ENCODE assay signal across 31 mouse cellular contexts in the genomic region with DNA sequence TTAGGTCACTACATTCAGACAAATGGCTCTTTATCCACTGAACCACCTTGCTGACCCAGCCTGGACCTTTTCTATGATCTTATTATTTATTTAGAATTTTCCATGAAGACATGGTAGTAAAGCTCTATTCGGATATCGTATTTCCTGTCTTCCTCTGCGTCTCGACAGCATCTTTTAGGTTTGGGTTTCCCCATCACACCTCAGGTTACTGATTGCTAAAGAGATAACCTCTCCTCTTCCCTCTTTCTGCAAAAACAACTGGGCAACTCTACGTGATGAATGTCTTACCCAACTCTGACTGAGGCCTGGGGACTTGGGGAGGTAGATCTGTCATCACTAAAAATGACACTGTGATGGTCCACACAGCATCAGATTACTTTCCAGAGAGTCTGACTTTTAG.
A peak's percentile ranks its signal among the peaks of the same experiment; 100 is the strongest.
DNase-seq lines count a peak whose midpoint lies in the region; ATAC-seq lines count a peak whose summit lies in the region.
"Had no signal": no experiment of that assay in that cellular context is flagged by ENCODE, and none has a peak within 500 bp of the region (broad histone marks: within the 10 kb centered on the region; RNA-seq: fewer than 3 reads in every experiment).

No protein-coding gene starts in this region.

- H3K4me3 ChIP-seq in midbrain, embryonic 14.5 days (replicated peaks; ENCODE audit: low read depth, low read length): no peak overlapping the region
- H3K4me3 ChIP-seq in midbrain, embryonic 15.5 days: no peak overlapping the region
- H3K4me3 ChIP-seq in forebrain, embryonic 15.5 days: no peak overlapping the region
- H3K4me3 ChIP-seq: embryonic facial prominence, embryonic 13.5 days; heart, embryonic 13.5 days; intestine, embryonic 15.5 days; limb, embryonic 10.5 days; limb, embryonic 15.5 days; neural tube, embryonic 12.5 days had no signal

- H3K9me3 ChIP-seq in midbrain, embryonic 14.5 days (ENCODE audit: control insufficient read depth, low read length): no peaks in the 10 kb centered on the region
- no peaks in the 10 kb centered on the region for H3K9me3 ChIP-seq in midbrain, embryonic 15.5 days
- H3K9me3 ChIP-seq in forebrain, embryonic 15.5 days: no peaks in the 10 kb centered on the region
- H3K9me3 ChIP-seq: embryonic facial prominence, embryonic 13.5 days; G1E; heart, embryonic 13.5 days; intestine, embryonic 15.5 days; limb, embryonic 10.5 days; limb, embryonic 15.5 days; neural tube, embryonic 12.5 days had no signal

- H3K27me3 ChIP-seq in midbrain, embryonic 14.5 days (ENCODE audit: control insufficient read depth, insufficient read depth, low read length): no peaks in the 10 kb centered on the region
- H3K27me3 ChIP-seq in midbrain, embryonic 15.5 days (replicated peaks): no peaks in the 10 kb centered on the region; the same call in 1 of the 2 replicates
- no peaks in the 10 kb centered on the region for H3K27me3 ChIP-seq in forebrain, embryonic 15.5 days
- H3K27me3 ChIP-seq: heart, embryonic 13.5 days; neural tube, embryonic 12.5 days had no signal

- no peak for DNase-seq in midbrain, embryonic 14.5 days
- DNase-seq in T-cell, adult 2 months (ENCODE audit: low spot score): peak; percentile 35
- DNase-seq in kidney, postnatal 10 days: no peak
- DNase-seq in ovary, adult 18-20 months (ENCODE audit: low spot score): no peak
- DNase-seq in kidney, postnatal 4 days: no peak
- DNase-seq: adrenal gland, postnatal 14 days; cerebellum, adult 11 months; cerebellum, adult 9-10 months; cerebellum, postnatal 36 days; gastrocnemius, postnatal 10 days; heart, postnatal 10 days; kidney, adult 2 months; layer of hippocampus, postnatal 36 days; lung, embryonic 14.5 days; lung, postnatal 14 days; right cerebral cortex, adult 18-20 months; spleen, adult 18-20 months; thymus, adult 18-20 months; thymus, postnatal 36 days had no signal

- H3K27ac ChIP-seq in midbrain, embryonic 14.5 days (replicated peaks; ENCODE audit: low read depth, low read length): 0 out of 2 replicates have a peak overlapping the region, but pooled peaks have one; percentile 8
- H3K27ac ChIP-seq in midbrain, embryonic 15.5 days: no peak overlapping the region
- peak overlapping the region; percentile 79 for H3K27ac ChIP-seq in forebrain, embryonic 15.5 days (replicated peaks)
- H3K27ac ChIP-seq: embryonic facial prominence, embryonic 13.5 days; heart, embryonic 13.5 days; hindbrain, embryonic 14.5 days; intestine, embryonic 15.5 days; limb, embryonic 10.5 days; limb, embryonic 15.5 days; liver, embryonic 14.5 days; neural tube, embryonic 12.5 days had no signal

- WGBS in midbrain, embryonic 14.5 days: 87% methylated on average over 5 of the region's 5 CpGs
- WGBS in midbrain, embryonic 15.5 days: 86% methylated on average over 5 of the region's 5 CpGs
- WGBS in forebrain, embryonic 15.5 days: 88% methylated on average over 5 of the region's 5 CpGs

- H3K4me2 ChIP-seq in midbrain, embryonic 14.5 days (ENCODE audit: low read length): no peak overlapping the region
- H3K4me2 ChIP-seq in midbrain, embryonic 15.5 days: no peak overlapping the region
- no peak overlapping the region for H3K4me2 ChIP-seq in forebrain, embryonic 15.5 days (replicated peaks)
- H3K4me2 ChIP-seq: embryonic facial prominence, embryonic 13.5 days; heart, embryonic 13.5 days; hindbrain, embryonic 14.5 days; intestine, embryonic 15.5 days; limb, embryonic 15.5 days; lung, embryonic 14.5 days; neural tube, embryonic 12.5 days had no signal

- H3K36me3 ChIP-seq in midbrain, embryonic 14.5 days (ENCODE audit: control insufficient read depth, insufficient read depth, low read length): no peaks in the 10 kb centered on the region
- no peaks in the 10 kb centered on the region for H3K36me3 ChIP-seq in midbrain, embryonic 15.5 days (replicated peaks)
- H3K36me3 ChIP-seq in forebrain, embryonic 15.5 days: no peaks in the 10 kb centered on the region
- H3K36me3 ChIP-seq: embryonic facial prominence, embryonic 13.5 days; G1E; heart, embryonic 13.5 days; intestine, embryonic 15.5 days; limb, embryonic 10.5 days; limb, embryonic 15.5 days; neural tube, embryonic 12.5 days had no signal

- no peaks in the 10 kb centered on the region for H3K4me1 ChIP-seq in midbrain, embryonic 14.5 days (ENCODE audit: control insufficient read depth, insufficient read depth, low read length)
- peaks cover 10% of the 10 kb centered on the region for H3K4me1 ChIP-seq in midbrain, embryonic 15.5 days
- peaks cover 17% of the 10 kb centered on the region for H3K4me1 ChIP-seq in forebrain, embryonic 15.5 days
- H3K4me1 ChIP-seq: heart, embryonic 13.5 days; intestine, embryonic 15.5 days had no signal

- no peak for ATAC-seq in midbrain, embryonic 14.5 days (ENCODE audit: low FRiP score, low TSS enrichment)
- no peak for ATAC-seq in midbrain, embryonic 15.5 days (replicated peaks)
- no peak for ATAC-seq in forebrain, embryonic 15.5 days (replicated peaks)
- ATAC-seq: intestine, embryonic 15.5 days; midbrain, embryonic 16.5 days had no signal

- H3K9ac ChIP-seq in midbrain, embryonic 14.5 days (replicated peaks; ENCODE audit: low read length): no peak overlapping the region
- no peak overlapping the region for H3K9ac ChIP-seq in midbrain, embryonic 15.5 days
- H3K9ac ChIP-seq in forebrain, embryonic 15.5 days (replicated peaks): no peak overlapping the region
- H3K9ac ChIP-seq: embryonic facial prominence, embryonic 13.5 days; heart, embryonic 13.5 days; hindbrain, embryonic 14.5 days; intestine, embryonic 15.5 days; limb, embryonic 15.5 days; liver, embryonic 14.5 days; lung, embryonic 14.5 days; neural tube, embryonic 12.5 days had no signal
